Mouse (Mus musculus): ENCODE data around the gene Olfr355. TPM values are rescaled to one million over a fixed set of nuclear protein-coding genes. Genes with fewer than 3 reads are reported as not detected.

The Olfr355 gene
- polyA plus RNA-seq (2017; shearing (Covaris generic)) = not detected

GRCm38 (mm10) chr2:36928797-36929196, at the start of gene Olfr355:
Olfr355 (minus strand) TSS chr2:36928897.

GRCm38 (mm10) chr2:36936821-36937220, 8.1 kb upstream of the Olfr355 start, which contains the start of gene Olfr356:
Olfr356 (plus strand) TSS chr2:36937121.

GRCm38 (mm10) chr2:36905380-36905779, 23.3 kb downstream of the Olfr355 start, which contains the start of gene Olfr354:
Olfr354 (plus strand) TSS chr2:36905680.

GRCm38 (mm10) chr2:36892836-36893235, 35.9 kb downstream of the Olfr355 start, which contains the start of gene Olfr353:
Olfr353 (minus strand) TSS chr2:36892936.

Other genes starting within 250 kb of the Olfr355 start
- under 1 TPM; 0.07 to 0.16 TPM for gene Olfr346, start 243.1 kb downstream of the Olfr355 start, polyA plus RNA-seq (2017; shearing (Covaris generic))
- gene Olfr347, start 197.0 kb downstream of the Olfr355 start, polyA plus RNA-seq (2017; shearing (Covaris generic)) = not detected
- gene Olfr348, start 144.6 kb downstream of the Olfr355 start, polyA plus RNA-seq (2017; shearing (Covaris generic)) = under 1 TPM in 1 of 2 experiments, not detected in 1; 0.11 TPM
- not detected for gene Olfr50, start 138.4 kb downstream of the Olfr355 start, polyA plus RNA-seq (2017; shearing (Covaris generic))
- not detected for gene Olfr3, start 111.9 kb downstream of the Olfr355 start, polyA plus RNA-seq (2017; shearing (Covaris generic))
- gene Olfr350, start 82.6 kb downstream of the Olfr355 start, polyA plus RNA-seq (2017; shearing (Covaris generic)) = not detected
- gene Olfr351, start 66.2 kb downstream of the Olfr355 start, polyA plus RNA-seq (2017; shearing (Covaris generic)) = not detected
- not detected for gene Olfr352, start 60.4 kb downstream of the Olfr355 start, polyA plus RNA-seq (2017; shearing (Covaris generic))
- not detected for gene Olfr353, start 36.0 kb downstream of the Olfr355 start, polyA plus RNA-seq (2017; shearing (Covaris generic))
- gene Olfr354, start 23.2 kb downstream of the Olfr355 start, polyA plus RNA-seq (2017; shearing (Covaris generic)) = not detected
- gene Olfr356, start 8.2 kb upstream of the Olfr355 start, polyA plus RNA-seq (2017; shearing (Covaris generic)) = not detected
- under 1 TPM in 1 of 2 experiments, not detected in 1; 0.07 TPM for gene Olfr357, start 64.9 kb upstream of the Olfr355 start, polyA plus RNA-seq (2017; shearing (Covaris generic))
- not detected for gene Olfr358, start 80.4 kb upstream of the Olfr355 start, polyA plus RNA-seq (2017; shearing (Covaris generic))
- gene Olfr360, start 136.8 kb upstream of the Olfr355 start, polyA plus RNA-seq (2017; shearing (Covaris generic)) = not detected
- not detected for gene Olfr361, start 160.4 kb upstream of the Olfr355 start, polyA plus RNA-seq (2017; shearing (Covaris generic))
- not detected for gene Olfr362, start 189.0 kb upstream of the Olfr355 start, polyA plus RNA-seq (2017; shearing (Covaris generic))
- not detected for gene Olfr364-ps1, start 210.4 kb upstream of the Olfr355 start, polyA plus RNA-seq (2017; shearing (Covaris generic))